Mouse (Mus musculus): ENCODE data around the gene Hic1. TPM values are rescaled to one million over a fixed set of nuclear protein-coding genes. Genes with fewer than 3 reads are reported as not detected.

Gene Hic1
- polyA plus RNA-seq, 1 experiment from 2014 or later = 11.0 TPM

DNA sequence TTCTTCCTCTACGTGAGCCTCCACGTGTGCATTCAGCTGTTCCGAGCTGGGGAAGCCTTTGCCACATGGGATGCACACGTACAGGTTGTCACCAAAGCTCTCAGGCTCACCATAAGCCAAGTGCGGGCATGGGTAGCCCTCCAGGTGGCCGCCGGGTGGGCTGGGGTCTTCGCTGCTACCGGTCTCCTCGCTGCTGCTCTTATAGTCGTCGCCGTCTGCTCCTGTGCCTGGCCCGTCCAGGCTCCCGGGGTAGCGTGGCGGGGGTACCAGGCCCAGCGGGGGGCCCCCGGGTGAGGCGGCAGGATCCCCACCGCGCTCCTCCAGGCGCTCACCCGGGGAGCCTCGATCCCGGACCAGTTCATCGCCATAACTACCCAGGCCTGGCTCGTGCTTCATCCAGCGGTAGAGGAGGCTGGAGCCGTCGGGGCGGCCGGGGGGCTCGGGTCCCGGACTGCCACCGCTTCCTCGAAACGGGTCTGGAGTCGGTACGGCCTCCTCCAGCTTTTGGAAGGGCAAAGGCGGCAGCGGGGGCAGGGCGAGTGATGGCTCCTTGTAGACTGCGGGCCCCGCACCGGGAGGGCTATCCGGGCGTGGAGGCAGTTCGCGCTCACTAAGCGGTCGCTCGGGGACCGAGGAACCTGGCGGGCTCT is 3.0 kb downstream of the Hic1 start:
- H3K4me1 ChIP-seq (replicated peaks) = peaks cover 77% of the 10 kb centered on the region
- ATAC-seq (replicated peaks; ENCODE audit: insufficient number of reproducible peaks, insufficient read depth, low FRiP score, low read depth) = no peak
- H3K27ac ChIP-seq = peak overlapping the region; percentile 89
- H3K9ac ChIP-seq = peak overlapping the region; percentile 76
- 10% methylated on average over 55 of the region's 55 CpGs for WGBS
- peak overlapping the region; percentile 79 for H3K4me3 ChIP-seq
- no peaks in the 10 kb centered on the region for H3K9me3 ChIP-seq (replicated peaks)
- peak overlapping the region; percentile 99 for H3K4me2 ChIP-seq
- peaks cover 65% of the 10 kb centered on the region for H3K27me3 ChIP-seq
- H3K36me3 ChIP-seq = peaks cover 23% of the 10 kb centered on the region; the same call in 1 of the 2 replicates

DNA sequence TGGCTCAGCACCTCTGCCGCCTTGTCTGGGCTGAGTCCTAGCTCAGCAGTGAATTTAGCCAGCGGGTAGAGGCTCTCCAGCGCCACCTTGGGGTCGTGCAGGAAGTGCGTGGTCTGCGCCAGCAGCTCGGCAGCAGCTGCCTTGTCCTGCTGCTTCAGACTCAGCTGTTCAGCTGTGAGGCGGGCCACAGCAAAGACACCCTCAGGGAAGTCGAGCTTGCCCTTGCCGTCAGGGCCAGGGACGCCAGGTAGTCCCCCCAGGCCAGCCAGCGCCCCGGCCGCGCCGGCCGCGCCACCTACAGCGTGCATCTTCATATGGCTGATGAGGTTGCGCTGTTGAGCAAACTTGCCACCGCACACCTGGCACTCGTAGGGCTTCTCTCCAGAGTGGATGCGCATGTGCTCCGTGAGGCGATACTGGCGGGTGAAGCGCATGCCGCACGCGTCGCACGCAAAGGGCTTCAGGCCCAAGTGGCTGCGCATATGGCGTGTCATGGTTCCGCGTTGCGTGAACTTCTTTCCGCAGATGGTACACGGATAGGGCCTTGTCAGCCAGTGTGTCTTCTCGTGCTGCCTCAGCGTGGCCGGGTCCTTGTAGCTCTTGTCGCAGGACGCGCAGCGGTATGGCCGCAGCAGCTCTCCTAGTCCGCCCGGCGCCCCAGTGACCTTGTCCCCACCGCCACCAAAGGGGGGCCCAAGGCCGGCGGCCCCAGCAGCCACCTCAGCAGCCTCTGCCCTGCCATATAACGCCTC is 3.7 kb downstream of the Hic1 start:
- WGBS = 14% methylated on average over 54 of the region's 54 CpGs
- H3K27me3 ChIP-seq = peaks cover 59% of the 10 kb centered on the region
- H3K36me3 ChIP-seq = peaks cover 26% of the 10 kb centered on the region; the same call in 1 of the 2 replicates
- peak overlapping the region; percentile 79 for H3K4me3 ChIP-seq
- peak overlapping the region; percentile 89 for H3K27ac ChIP-seq
- peak overlapping the region; percentile 76 for H3K9ac ChIP-seq
- H3K4me2 ChIP-seq = peak overlapping the region; percentile 99
- peaks cover 74% of the 10 kb centered on the region for H3K4me1 ChIP-seq (replicated peaks)
- no peak for ATAC-seq (replicated peaks; ENCODE audit: insufficient number of reproducible peaks, insufficient read depth, low FRiP score, low read depth)
- H3K9me3 ChIP-seq (replicated peaks) = no peaks in the 10 kb centered on the region

DNA sequence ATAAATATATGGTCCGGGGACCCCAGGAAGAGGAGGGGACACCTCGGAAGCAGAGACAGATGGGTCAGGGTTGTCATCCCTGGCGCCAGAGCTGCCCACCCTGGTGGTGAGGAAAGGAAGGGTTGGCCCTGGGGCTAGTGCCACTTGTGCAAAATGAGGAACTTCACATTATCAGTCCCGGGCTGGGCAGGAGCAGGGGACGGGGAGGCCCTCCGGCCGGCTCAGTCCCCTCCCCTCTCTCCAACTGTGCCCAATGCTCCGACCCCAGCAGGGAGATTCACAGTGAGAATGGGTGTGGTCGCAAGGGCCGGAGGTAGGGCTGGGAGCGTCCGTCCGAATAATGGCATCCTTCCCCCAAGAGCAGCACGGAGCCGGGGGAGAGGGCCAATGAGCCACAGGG is 4.6 kb downstream of the Hic1 start:
- Histone ChIP-seq H3K4me1 (replicated peaks) (peaks cover 66% of the 10 kb centered on the region), H3K4me3 (peak overlapping the region; percentile 79), H3K36me3 (peaks cover 30% of the 10 kb centered on the region; the same call in 1 of the 2 replicates), H3K9ac (peak overlapping the region; percentile 76), H3K27me3 (peaks cover 51% of the 10 kb centered on the region), H3K4me2 (peak overlapping the region; percentile 99), H3K27ac (peak overlapping the region; percentile 89; the same call in 1 of the 2 replicates), H3K9me3 (replicated peaks) (no peaks in the 10 kb centered on the region)
- no peak for ATAC-seq (replicated peaks; ENCODE audit: insufficient number of reproducible peaks, insufficient read depth, low FRiP score, low read depth)
- 18% methylated on average over 15 of the region's 15 CpGs for WGBS

DNA sequence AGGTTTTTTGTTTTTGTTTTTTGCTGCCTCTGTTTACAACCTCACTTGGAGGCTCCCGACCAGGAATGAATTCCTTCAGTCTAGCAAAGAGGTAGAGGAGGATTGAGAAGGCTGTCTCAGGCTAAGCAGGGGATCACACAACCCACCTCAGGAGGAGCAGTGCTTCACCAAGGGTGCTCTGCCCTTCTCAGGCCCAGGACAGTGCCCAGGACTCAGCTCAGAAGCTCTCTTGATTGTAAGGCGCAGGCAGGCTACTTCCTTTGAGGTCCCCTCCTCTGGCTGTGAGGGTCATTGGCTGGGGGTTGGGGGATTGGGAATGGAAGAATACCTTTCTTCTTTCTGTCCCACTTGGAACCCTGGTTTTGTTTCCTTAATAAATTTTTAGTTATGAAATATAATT is 5.3 kb downstream of the Hic1 start:
- Histone ChIP-seq H3K4me1 (replicated peaks) (peaks cover 59% of the 10 kb centered on the region), H3K27me3 (peaks cover 45% of the 10 kb centered on the region), H3K36me3 (peaks cover 35% of the 10 kb centered on the region; the same call in 1 of the 2 replicates), H3K9ac (peak overlapping the region; percentile 76; the same call in 1 of the 2 replicates), H3K9me3 (replicated peaks) (no peaks in the 10 kb centered on the region), H3K4me2 (peak overlapping the region; percentile 99), H3K4me3 (peak overlapping the region; percentile 79; the same call in 1 of the 2 replicates), H3K27ac (peak overlapping the region; percentile 89; the same call in 1 of the 2 replicates)
- no peak for ATAC-seq (replicated peaks; ENCODE audit: insufficient number of reproducible peaks, insufficient read depth, low FRiP score, low read depth)
- 65% methylated on average over 2 of the region's 2 CpGs for WGBS

DNA sequence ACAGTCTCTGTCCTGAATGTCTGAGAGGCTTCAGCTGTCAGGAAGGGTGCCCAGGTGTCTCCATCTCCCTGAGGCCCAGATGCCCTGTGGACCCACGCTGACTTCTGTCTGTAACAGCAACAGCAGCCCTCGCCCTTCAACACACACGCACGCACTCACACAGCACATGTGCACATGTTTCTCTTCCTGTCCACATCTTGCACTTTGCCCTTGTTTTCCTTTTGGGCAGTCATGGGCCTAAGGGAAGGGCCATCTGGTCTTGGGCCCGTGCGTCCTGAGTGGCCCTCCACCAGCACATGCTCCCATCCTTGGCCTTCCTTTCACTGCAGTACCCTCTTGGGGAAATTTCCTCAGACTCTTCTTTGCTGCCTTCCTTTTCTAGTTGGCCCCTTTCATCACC is 5.9 kb downstream of the Hic1 start:
- Histone ChIP-seq H3K27me3 (peaks cover 39% of the 10 kb centered on the region), H3K9me3 (replicated peaks) (no peaks in the 10 kb centered on the region), H3K4me3 (peak overlapping the region; percentile 1; the same call in 1 of the 2 replicates), H3K27ac (peak overlapping the region; percentile 89; the same call in 1 of the 2 replicates), H3K4me2 (peak overlapping the region; percentile 99; the same call in 1 of the 2 replicates), H3K9ac (no peak overlapping the region), H3K36me3 (peaks cover 35% of the 10 kb centered on the region; the same call in 1 of the 2 replicates), H3K4me1 (replicated peaks) (peaks cover 58% of the 10 kb centered on the region)
- 71% methylated on average over 6 of the region's 6 CpGs for WGBS
- ATAC-seq (replicated peaks; ENCODE audit: insufficient number of reproducible peaks, insufficient read depth, low FRiP score, low read depth) = no peak

DNA sequence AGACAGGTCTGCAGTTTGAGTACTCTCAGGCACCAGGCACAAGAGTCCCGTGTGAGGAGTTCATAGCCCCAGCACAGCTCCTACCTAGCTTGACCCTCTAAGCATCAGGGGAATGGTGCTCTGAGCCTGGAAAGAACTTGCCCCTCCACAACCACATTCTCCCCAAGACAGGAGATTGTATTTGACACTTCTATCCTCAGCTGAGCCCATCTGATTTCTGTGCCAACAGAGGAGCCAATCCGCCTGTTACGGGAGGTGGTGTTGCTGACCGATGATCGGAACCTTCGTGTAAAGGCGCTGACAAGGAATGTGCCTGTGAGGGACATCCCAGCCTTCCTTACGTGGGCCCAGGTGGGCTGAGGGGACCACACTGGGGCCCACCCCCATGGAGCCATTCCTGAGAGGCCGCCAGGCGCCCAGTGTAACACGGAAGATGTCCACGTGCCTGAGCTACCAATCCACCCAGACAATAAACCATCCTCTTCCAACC is 6.7 kb downstream of the Hic1 start:
- Histone ChIP-seq H3K4me2 (no peak overlapping the region), H3K9ac (no peak overlapping the region), H3K4me1 (replicated peaks) (peaks cover 52% of the 10 kb centered on the region), H3K27ac (peak overlapping the region; percentile 89), H3K36me3 (peaks cover 35% of the 10 kb centered on the region; the same call in 1 of the 2 replicates), H3K9me3 (replicated peaks) (no peaks in the 10 kb centered on the region), H3K4me3 (no peak overlapping the region), H3K27me3 (peaks cover 32% of the 10 kb centered on the region)
- WGBS = 81% methylated on average over 12 of the region's 12 CpGs
- ATAC-seq (replicated peaks; ENCODE audit: insufficient number of reproducible peaks, insufficient read depth, low FRiP score, low read depth) = no peak

DNA sequence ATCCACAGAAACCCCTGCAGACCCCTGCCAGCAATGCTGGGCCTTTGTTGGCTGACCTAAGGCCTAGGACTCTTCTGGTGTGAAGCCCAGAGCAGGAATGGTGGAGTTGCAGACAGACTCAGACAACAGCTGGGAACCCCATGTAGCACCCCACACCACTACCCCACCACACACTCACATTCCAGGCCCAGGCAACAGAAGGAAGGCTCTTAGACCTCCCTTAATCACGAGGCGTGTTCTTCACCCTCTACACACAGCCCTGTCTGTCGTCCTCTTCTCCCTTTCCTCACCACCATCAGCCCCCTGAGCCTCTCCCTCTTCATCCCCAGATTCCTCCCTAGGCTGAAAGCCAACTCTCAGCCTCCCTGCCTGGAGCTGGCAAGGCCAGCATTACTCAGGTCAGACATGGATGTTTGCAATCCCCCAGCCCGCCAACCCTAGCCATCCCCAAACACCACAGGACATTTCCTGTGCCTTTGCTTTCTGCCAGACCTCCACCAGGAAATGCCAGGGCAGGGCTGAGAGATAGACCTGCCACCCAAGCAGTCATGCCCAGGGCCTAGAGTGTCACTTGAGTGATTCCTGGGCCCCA is 7.8 kb downstream of the Hic1 start:
- no peak; the same call in 1 of the 2 replicates for ATAC-seq (replicated peaks; ENCODE audit: insufficient number of reproducible peaks, insufficient read depth, low FRiP score, low read depth)
- peaks cover 52% of the 10 kb centered on the region for H3K4me1 ChIP-seq (replicated peaks)
- WGBS = 33% methylated on average over 4 of the region's 4 CpGs
- peak overlapping the region; percentile 4; the same call in 1 of the 2 replicates for H3K9ac ChIP-seq
- peaks cover 35% of the 10 kb centered on the region; the same call in 1 of the 2 replicates for H3K36me3 ChIP-seq
- no peaks in the 10 kb centered on the region for H3K9me3 ChIP-seq (replicated peaks)
- peak overlapping the region; percentile 89 for H3K27ac ChIP-seq
- no peak overlapping the region for H3K4me2 ChIP-seq
- H3K4me3 ChIP-seq = no peak overlapping the region
- H3K27me3 ChIP-seq = peaks cover 22% of the 10 kb centered on the region

DNA sequence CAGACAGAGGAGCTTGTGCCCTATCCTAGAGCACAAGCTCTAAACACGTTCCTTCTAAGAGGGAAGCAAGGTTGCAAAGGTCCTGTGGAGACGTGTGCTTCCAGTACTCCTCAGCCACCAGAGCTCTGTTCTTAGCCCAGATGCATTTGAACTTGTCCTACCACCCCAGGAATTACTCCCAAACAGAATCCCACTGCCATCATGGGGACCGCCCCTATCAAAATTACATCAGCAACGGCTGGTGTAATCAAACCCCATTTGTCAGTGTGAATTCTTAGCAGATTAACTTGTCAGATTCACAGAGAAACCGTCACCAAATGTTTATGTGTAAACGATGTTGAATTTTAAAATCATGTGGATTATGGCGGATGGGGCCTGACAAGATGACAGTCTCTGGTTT is 8.4 kb downstream of the Hic1 start:
- peaks cover 52% of the 10 kb centered on the region for H3K4me1 ChIP-seq (replicated peaks)
- H3K36me3 ChIP-seq = peaks cover 35% of the 10 kb centered on the region; the same call in 1 of the 2 replicates
- H3K9ac ChIP-seq = no peak overlapping the region

DNA sequence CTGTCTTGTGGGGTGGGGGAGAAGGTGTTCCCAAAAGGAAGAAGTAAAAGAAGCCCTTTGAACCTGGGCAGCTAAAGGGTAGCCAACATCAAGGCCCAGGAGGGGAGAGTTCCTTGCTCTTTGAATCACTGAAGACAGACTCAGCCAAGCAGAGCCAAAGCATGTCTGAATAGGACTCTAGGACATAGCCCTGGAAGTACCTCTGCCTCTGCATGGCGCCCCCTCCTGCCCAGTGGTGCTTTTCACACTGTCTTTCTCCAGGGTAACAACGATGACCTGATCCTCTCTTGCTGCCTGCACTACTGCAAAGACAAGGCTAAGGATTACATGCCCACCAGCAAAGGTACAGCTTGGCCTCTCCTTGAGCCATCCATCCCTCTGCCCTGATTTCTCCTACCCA is 9.8 kb downstream of the Hic1 start:
- WGBS = 53% methylated on average over 2 of the region's 2 CpGs
- Histone ChIP-seq H3K27me3 (peaks cover 3% of the 10 kb centered on the region), H3K36me3 (peaks cover 34% of the 10 kb centered on the region; the same call in 1 of the 2 replicates)

More for the DNA sequence above, 8.4 kb downstream of the Hic1 start:
- no peak overlapping the region for H3K4me3 ChIP-seq
- H3K9me3 ChIP-seq (replicated peaks) = no peaks in the 10 kb centered on the region
- no peak overlapping the region for H3K4me2 ChIP-seq
- ATAC-seq (replicated peaks; ENCODE audit: insufficient number of reproducible peaks, insufficient read depth, low FRiP score, low read depth) = no peak
- peak overlapping the region; percentile 89 for H3K27ac ChIP-seq
- 69% methylated on average over 7 of the region's 7 CpGs for WGBS
- peaks cover 17% of the 10 kb centered on the region for H3K27me3 ChIP-seq

DNA sequence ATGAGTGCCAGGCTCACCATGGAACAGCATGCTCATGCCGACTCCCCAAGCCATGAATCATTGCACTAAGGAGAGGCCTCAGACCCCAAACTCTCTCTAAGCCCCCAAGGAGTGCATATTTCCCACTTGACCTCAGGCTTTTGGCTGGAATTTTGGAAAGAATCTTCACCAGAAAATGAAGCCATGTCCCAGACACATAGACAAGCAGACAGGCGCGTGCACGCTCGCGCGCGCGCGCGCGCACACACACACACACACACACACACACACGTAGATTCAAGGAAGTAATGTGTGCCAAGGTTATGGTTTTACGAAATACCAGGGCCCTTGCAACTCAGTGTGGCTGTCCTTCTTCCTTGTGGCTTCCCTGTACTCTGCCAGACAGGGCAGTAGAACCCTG is 10.9 kb downstream of the Hic1 start:
- no peak for ATAC-seq (replicated peaks; ENCODE audit: insufficient number of reproducible peaks, insufficient read depth, low FRiP score, low read depth)
- Histone ChIP-seq H3K4me2 (no peak overlapping the region), H3K27ac (peak overlapping the region; percentile 33; the same call in 1 of the 2 replicates), H3K9ac (no peak overlapping the region), H3K4me3 (no peak overlapping the region), H3K27me3 (no peaks in the 10 kb centered on the region), H3K9me3 (replicated peaks) (no peaks in the 10 kb centered on the region), H3K4me1 (replicated peaks) (peaks cover 42% of the 10 kb centered on the region), H3K36me3 (peaks cover 23% of the 10 kb centered on the region; the same call in 1 of the 2 replicates)
- WGBS = 90% methylated on average over 14 of the region's 14 CpGs

More for the DNA sequence above, 9.8 kb downstream of the Hic1 start:
- no peak overlapping the region for H3K4me2 ChIP-seq
- H3K4me3 ChIP-seq = no peak overlapping the region
- no peak overlapping the region for H3K9ac ChIP-seq
- peaks cover 40% of the 10 kb centered on the region for H3K4me1 ChIP-seq (replicated peaks)
- peak overlapping the region; percentile 33; the same call in 1 of the 2 replicates for H3K27ac ChIP-seq
- no peaks in the 10 kb centered on the region for H3K9me3 ChIP-seq (replicated peaks)
- no peak for ATAC-seq (replicated peaks; ENCODE audit: insufficient number of reproducible peaks, insufficient read depth, low FRiP score, low read depth)

DNA sequence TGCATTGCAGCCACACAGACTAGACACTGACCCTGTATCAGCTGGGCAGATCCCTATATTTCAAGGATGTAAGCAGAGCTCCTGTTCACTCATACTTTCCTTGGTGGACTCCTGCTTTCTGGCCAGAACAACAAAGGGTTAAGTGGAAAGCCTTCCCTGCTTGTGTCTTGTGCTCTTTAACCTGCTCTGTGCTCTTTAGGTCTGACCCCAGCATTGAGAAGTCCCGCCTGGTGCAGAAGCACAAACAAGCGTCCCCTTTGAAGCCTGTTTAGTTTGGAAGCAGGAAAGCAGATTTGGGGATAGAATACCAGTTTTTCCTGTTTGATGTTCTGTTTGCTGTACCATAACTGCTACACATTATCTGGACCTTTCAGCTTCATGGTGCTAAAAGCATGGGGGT is 11.4 kb downstream of the Hic1 start:
- 0 out of 2 replicates have a peak overlapping the region, but pooled peaks have one; percentile 8 for H3K27ac ChIP-seq
- no peak overlapping the region for H3K4me2 ChIP-seq
- H3K4me1 ChIP-seq (replicated peaks) = peaks cover 42% of the 10 kb centered on the region
- peaks cover 19% of the 10 kb centered on the region; the same call in 1 of the 2 replicates for H3K36me3 ChIP-seq
- no peaks in the 10 kb centered on the region for H3K27me3 ChIP-seq
- H3K9me3 ChIP-seq (replicated peaks) = no peaks in the 10 kb centered on the region
- 67% methylated on average over 2 of the region's 2 CpGs for WGBS
- ATAC-seq (replicated peaks; ENCODE audit: insufficient number of reproducible peaks, insufficient read depth, low FRiP score, low read depth) = no peak
- H3K9ac ChIP-seq = no peak overlapping the region
- H3K4me3 ChIP-seq = no peak overlapping the region

Data from heart, embryonic 15.5 days (tissue).